Mouse (Mus musculus): ENCODE data around the gene Gen1. TPM values are rescaled to one million over a fixed set of nuclear protein-coding genes. Genes with fewer than 3 reads are reported as not detected.

Gene Gen1
- polyA plus RNA-seq, 1 experiment from 2014 or later: 18.2 TPM

DNA sequence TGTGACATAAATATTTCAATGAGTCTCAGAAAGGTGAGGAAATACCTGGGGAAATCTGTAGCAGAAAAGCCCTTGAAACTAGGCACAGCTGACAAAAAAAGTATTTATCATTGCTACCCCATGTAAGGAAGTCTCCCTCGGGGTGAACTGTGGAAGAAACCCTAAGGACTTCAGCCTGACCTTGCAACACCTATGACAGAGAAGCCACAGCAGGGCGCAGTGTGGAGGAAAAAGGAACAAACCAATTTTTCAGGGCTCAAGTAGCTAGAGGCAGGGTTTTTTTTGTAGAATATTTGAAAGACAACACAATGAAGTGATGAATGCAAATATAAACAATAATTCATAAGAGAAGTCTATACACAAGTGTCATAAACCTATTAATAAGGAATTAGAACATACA, 29.6 kb downstream of the Gen1 start:
- ATAC-seq (ENCODE audit: low FRiP score, low TSS enrichment): no peak
- no peak overlapping the region for H3K27ac ChIP-seq (ENCODE audit: low read depth, low read length)
- WGBS: 71% methylated on average over 2 of the region's 2 CpGs
- no peak overlapping the region for H3K4me2 ChIP-seq (replicated peaks; ENCODE audit: low read depth, low read length)
- no peaks in the 10 kb centered on the region for H3K4me1 ChIP-seq (ENCODE audit: control insufficient read depth, insufficient read depth, low read length)
- no peaks in the 10 kb centered on the region for H3K9me3 ChIP-seq (ENCODE audit: control insufficient read depth, low read length)
- H3K9ac ChIP-seq (ENCODE audit: low read depth, low read length): no peak overlapping the region
- H3K27me3 ChIP-seq (ENCODE audit: control insufficient read depth, insufficient read depth, low read length): no peaks in the 10 kb centered on the region
- no peak overlapping the region for H3K4me3 ChIP-seq (ENCODE audit: low read length)
- no peaks in the 10 kb centered on the region; the same call in 1 of the 2 replicates for H3K36me3 ChIP-seq (ENCODE audit: control insufficient read depth, insufficient read depth, low read length)

DNA sequence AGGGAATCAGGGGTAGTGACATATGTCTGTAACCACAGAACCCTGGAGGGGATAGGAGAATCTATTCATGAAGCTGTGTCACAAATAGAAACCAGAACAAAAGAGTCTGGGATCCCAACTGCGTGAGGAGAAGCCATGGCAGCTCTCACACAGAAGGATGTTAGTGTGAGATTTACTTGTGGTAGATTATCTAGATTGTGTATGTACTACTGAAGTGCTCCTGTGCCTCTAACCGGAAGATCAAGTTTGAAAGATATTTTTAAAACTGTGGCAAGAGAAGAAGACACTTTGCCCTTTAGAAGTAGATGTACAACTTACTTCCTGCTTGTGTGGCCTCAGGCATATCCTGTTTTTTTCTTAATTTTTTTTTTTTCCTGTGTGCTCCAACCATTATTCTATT, 35.3 kb downstream of the Gen1 start:
- H3K4me3 ChIP-seq (ENCODE audit: low read length): no peak overlapping the region
- H3K36me3 ChIP-seq (ENCODE audit: control insufficient read depth, insufficient read depth, low read length): no peaks in the 10 kb centered on the region
- WGBS: 82% methylated on average over 2 of the region's 2 CpGs
- no peak overlapping the region for H3K27ac ChIP-seq (ENCODE audit: low read depth, low read length)
- no peak for ATAC-seq (ENCODE audit: low FRiP score, low TSS enrichment)
- no peak overlapping the region for H3K9ac ChIP-seq (ENCODE audit: low read depth, low read length)
- no peaks in the 10 kb centered on the region for H3K4me1 ChIP-seq (ENCODE audit: control insufficient read depth, insufficient read depth, low read length)
- H3K27me3 ChIP-seq (ENCODE audit: control insufficient read depth, insufficient read depth, low read length): no peaks in the 10 kb centered on the region
- no peaks in the 10 kb centered on the region for H3K9me3 ChIP-seq (ENCODE audit: control insufficient read depth, low read length)
- no peak overlapping the region for H3K4me2 ChIP-seq (replicated peaks; ENCODE audit: low read depth, low read length)

GRCm38 (mm10) chr12:11226529-11227268, 38.9 kb downstream of the Gen1 start:
- no peak overlapping the region for H3K4me2 ChIP-seq (replicated peaks; ENCODE audit: low read depth, low read length)
- ATAC-seq (ENCODE audit: low FRiP score, low TSS enrichment): no peak
- H3K9ac ChIP-seq (ENCODE audit: low read depth, low read length): no peak overlapping the region
- no peak overlapping the region for H3K4me3 ChIP-seq (ENCODE audit: low read length)
- no peak overlapping the region for H3K27ac ChIP-seq (ENCODE audit: low read depth, low read length)
- no peaks in the 10 kb centered on the region for H3K36me3 ChIP-seq (ENCODE audit: control insufficient read depth, insufficient read depth, low read length)
- WGBS: 45% methylated on average over 5 of the region's 5 CpGs
- no peaks in the 10 kb centered on the region for H3K27me3 ChIP-seq (ENCODE audit: control insufficient read depth, insufficient read depth, low read length)
- H3K4me1 ChIP-seq (ENCODE audit: control insufficient read depth, insufficient read depth, low read length): peaks cover 5% of the 10 kb centered on the region; the same call in 1 of the 2 replicates
- no peaks in the 10 kb centered on the region for H3K9me3 ChIP-seq (ENCODE audit: control insufficient read depth, low read length)

- Histone ChIP-seq H3K4me2 (replicated peaks; ENCODE audit: low read depth, low read length) (no peak overlapping the region), H3K27me3 (ENCODE audit: control insufficient read depth, insufficient read depth, low read length) (no peaks in the 10 kb centered on the region), H3K27ac (ENCODE audit: low read depth, low read length) (no peak overlapping the region), H3K36me3 (ENCODE audit: control insufficient read depth, insufficient read depth, low read length) (no peaks in the 10 kb centered on the region), H3K4me3 (ENCODE audit: low read length) (no peak overlapping the region), H3K9me3 (ENCODE audit: control insufficient read depth, low read length) (no peaks in the 10 kb centered on the region), H3K4me1 (ENCODE audit: control insufficient read depth, insufficient read depth, low read length) (peaks cover 5% of the 10 kb centered on the region; the same call in 1 of the 2 replicates), H3K9ac (ENCODE audit: low read depth, low read length) (no peak overlapping the region)
- ATAC-seq (ENCODE audit: low FRiP score, low TSS enrichment): no peak
- 45% methylated on average over 1 of the region's 1 CpGs for WGBS
These were observed 39.5 kb downstream of the Gen1 start for GRCm38 (mm10) chr12:11226123-11226522.

DNA sequence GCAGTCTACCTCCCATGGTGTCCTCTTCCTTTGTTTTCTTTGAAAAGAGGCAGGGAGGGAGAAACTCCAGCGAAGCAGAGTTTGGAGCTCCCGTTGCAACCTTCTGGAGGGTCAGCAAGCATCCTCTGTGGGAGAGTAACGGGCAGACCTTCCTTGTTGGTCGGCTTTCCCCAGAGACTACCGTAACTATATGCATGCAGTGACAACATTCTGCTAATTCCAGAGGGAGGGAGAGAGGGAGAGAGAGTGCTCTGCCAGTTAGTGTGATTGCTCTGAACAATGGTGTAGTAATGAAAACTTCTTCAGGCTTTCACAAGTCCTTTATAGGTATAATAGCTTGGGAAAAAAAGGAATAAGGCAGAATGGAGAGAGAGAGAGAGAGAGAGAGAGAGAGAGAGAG, 40.9 kb downstream of the Gen1 start:
- WGBS: 7% methylated on average over 5 of the region's 5 CpGs
- Histone ChIP-seq H3K4me3 (ENCODE audit: low read length) (no peak overlapping the region), H3K9me3 (ENCODE audit: control insufficient read depth, low read length) (no peaks in the 10 kb centered on the region), H3K4me1 (ENCODE audit: control insufficient read depth, insufficient read depth, low read length) (peaks cover 5% of the 10 kb centered on the region; the same call in 1 of the 2 replicates), H3K4me2 (replicated peaks; ENCODE audit: low read depth, low read length) (no peak overlapping the region), H3K9ac (ENCODE audit: low read depth, low read length) (no peak overlapping the region), H3K27me3 (ENCODE audit: control insufficient read depth, insufficient read depth, low read length) (no peaks in the 10 kb centered on the region), H3K36me3 (ENCODE audit: control insufficient read depth, insufficient read depth, low read length) (no peaks in the 10 kb centered on the region), H3K27ac (ENCODE audit: low read depth, low read length) (no peak overlapping the region)
- ATAC-seq (ENCODE audit: low FRiP score, low TSS enrichment): no peak

GRCm38 (mm10) chr12:11223090-11223489, 42.5 kb downstream of the Gen1 start:
- no peak overlapping the region for H3K4me2 ChIP-seq (replicated peaks; ENCODE audit: low read depth, low read length)
- H3K27me3 ChIP-seq (ENCODE audit: control insufficient read depth, insufficient read depth, low read length): no peaks in the 10 kb centered on the region
- no peaks in the 10 kb centered on the region for H3K36me3 ChIP-seq (ENCODE audit: control insufficient read depth, insufficient read depth, low read length)
- no peak for ATAC-seq (ENCODE audit: low FRiP score, low TSS enrichment)
- no peak overlapping the region for H3K27ac ChIP-seq (ENCODE audit: low read depth, low read length)
- no peaks in the 10 kb centered on the region for H3K9me3 ChIP-seq (ENCODE audit: control insufficient read depth, low read length)
- no peak overlapping the region for H3K4me3 ChIP-seq (ENCODE audit: low read length)
- WGBS: 72% methylated on average over 10 of the region's 10 CpGs
- H3K9ac ChIP-seq (ENCODE audit: low read depth, low read length): no peak overlapping the region
- H3K4me1 ChIP-seq (ENCODE audit: control insufficient read depth, insufficient read depth, low read length): peaks cover 5% of the 10 kb centered on the region; the same call in 1 of the 2 replicates

DNA sequence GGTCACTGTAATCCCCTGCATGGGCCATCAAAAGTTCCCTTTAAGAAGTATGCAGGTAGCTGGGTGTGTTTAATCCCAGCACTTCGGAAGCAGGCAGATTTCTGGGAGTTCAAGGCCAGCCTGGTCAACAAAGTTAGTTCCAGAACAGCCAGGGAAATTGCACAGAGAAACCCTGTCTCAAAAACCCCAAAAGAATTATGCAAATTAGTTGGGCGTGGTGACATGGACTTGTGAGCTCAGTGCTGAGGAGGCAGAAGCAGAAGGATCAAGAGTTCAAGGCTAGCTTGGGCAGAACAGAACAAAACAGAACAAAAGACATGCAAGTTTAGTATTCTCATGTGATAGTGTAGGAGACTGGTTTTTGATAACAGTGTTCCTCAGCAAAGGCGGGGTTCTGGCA, 43.0 kb downstream of the Gen1 start:
- WGBS: 65% methylated on average over 3 of the region's 3 CpGs
- no peaks in the 10 kb centered on the region for H3K27me3 ChIP-seq (ENCODE audit: control insufficient read depth, insufficient read depth, low read length)
- no peak for ATAC-seq (ENCODE audit: low FRiP score, low TSS enrichment)
- no peak overlapping the region for H3K27ac ChIP-seq (ENCODE audit: low read depth, low read length)
- no peak overlapping the region for H3K4me2 ChIP-seq (replicated peaks; ENCODE audit: low read depth, low read length)
- H3K9ac ChIP-seq (ENCODE audit: low read depth, low read length): no peak overlapping the region
- H3K36me3 ChIP-seq (ENCODE audit: control insufficient read depth, insufficient read depth, low read length): no peaks in the 10 kb centered on the region
- peaks cover 5% of the 10 kb centered on the region; the same call in 1 of the 2 replicates for H3K4me1 ChIP-seq (ENCODE audit: control insufficient read depth, insufficient read depth, low read length)
- H3K9me3 ChIP-seq (ENCODE audit: control insufficient read depth, low read length): no peaks in the 10 kb centered on the region
- no peak overlapping the region for H3K4me3 ChIP-seq (ENCODE audit: low read length)

- 51% methylated on average over 20 of the region's 20 CpGs for WGBS
- Histone ChIP-seq H3K4me3 (ENCODE audit: low read length) (no peak overlapping the region), H3K9me3 (ENCODE audit: control insufficient read depth, low read length) (no peaks in the 10 kb centered on the region), H3K27ac (ENCODE audit: low read depth, low read length) (no peak overlapping the region), H3K9ac (ENCODE audit: low read depth, low read length) (no peak overlapping the region), H3K36me3 (ENCODE audit: control insufficient read depth, insufficient read depth, low read length) (no peaks in the 10 kb centered on the region), H3K4me1 (ENCODE audit: control insufficient read depth, insufficient read depth, low read length) (peaks cover 5% of the 10 kb centered on the region; the same call in 1 of the 2 replicates), H3K4me2 (replicated peaks; ENCODE audit: low read depth, low read length) (no peak overlapping the region), H3K27me3 (ENCODE audit: control insufficient read depth, insufficient read depth, low read length) (no peaks in the 10 kb centered on the region)
- ATAC-seq (ENCODE audit: low FRiP score, low TSS enrichment): peak; percentile 38; the same call in 1 of the 2 replicates
These were observed 43.9 kb downstream of the Gen1 start for GRCm38 (mm10) chr12:11221524-11222330.

- WGBS: 23% methylated on average over 7 of the region's 7 CpGs
- no peaks in the 10 kb centered on the region for H3K36me3 ChIP-seq (ENCODE audit: control insufficient read depth, insufficient read depth, low read length)
- H3K27me3 ChIP-seq (ENCODE audit: control insufficient read depth, insufficient read depth, low read length): no peaks in the 10 kb centered on the region
- no peak overlapping the region for H3K27ac ChIP-seq (ENCODE audit: low read depth, low read length)
- H3K9ac ChIP-seq (ENCODE audit: low read depth, low read length): no peak overlapping the region
- no peak overlapping the region for H3K4me2 ChIP-seq (replicated peaks; ENCODE audit: low read depth, low read length)
- ATAC-seq (ENCODE audit: low FRiP score, low TSS enrichment): no peak
- no peaks in the 10 kb centered on the region for H3K9me3 ChIP-seq (ENCODE audit: control insufficient read depth, low read length)
- H3K4me1 ChIP-seq (ENCODE audit: control insufficient read depth, insufficient read depth, low read length): peaks cover 5% of the 10 kb centered on the region; the same call in 1 of the 2 replicates
- H3K4me3 ChIP-seq (ENCODE audit: low read length): no peak overlapping the region
These were observed 47.8 kb downstream of the Gen1 start for GRCm38 (mm10) chr12:11217726-11218250.

Measured in kidney, embryonic 14.5 days (tissue).